Mouse (Mus musculus) stomach, embryonic 14.5 days (tissue): ENCODE measurements around the gene Scgb3a1. TPM values are rescaled to one million over a fixed set of nuclear protein-coding genes. Genes with fewer than 3 reads are reported as not detected.

ENCODE experiments used
- ATAC-seq: fragments of 200-750 bp; cut with Nextera tagmentation; 2 replicates; pipeline ENCODE4 v1.8.0; 2017; ENCODE audit warnings: low read depth, moderate TSS enrichment; ENCODE audit not compliant: insufficient number of reproducible peaks, insufficient read depth, low FRiP score
- H3K27ac ChIP-seq: fragments of 300-500 bp; sonication (generic); 2 replicates; pipeline ENCODE4 v1.5.1; 2014; ENCODE audit warnings: mild to moderate bottlenecking, low read length, moderate library complexity, mixed read lengths
- H3K27me3 ChIP-seq: fragments of 300-500 bp; sonication (generic); 2 replicates; pipeline ENCODE4 v1.6.1; 2014; ENCODE audit warnings: low read length, control low read depth, mixed read lengths; ENCODE audit not compliant: control insufficient read depth, insufficient read depth
- H3K36me3 ChIP-seq: fragments of 300-500 bp; sonication (generic); 2 replicates; pipeline ENCODE4 v1.6.1; 2014; ENCODE audit warnings: mild to moderate bottlenecking, control low read depth, low read length, moderate library complexity, mixed read lengths; ENCODE audit not compliant: control insufficient read depth, insufficient read depth
- H3K4me1 ChIP-seq: fragments of 300-500 bp; sonication (generic); 2 replicates; pipeline ENCODE4 v1.6.1; 2014; ENCODE audit warnings: low read length, control low read depth, mixed read lengths; ENCODE audit not compliant: control insufficient read depth, insufficient read depth
- H3K4me2 ChIP-seq: fragments of 300-500 bp; sonication (generic); replicated peaks from 2 replicates; pipeline ENCODE4 v1.6.1; 2014; ENCODE audit warnings: low read depth, low read length, control low read depth
- H3K4me3 ChIP-seq: fragments of 300-500 bp; sonication (generic); 2 replicates; pipeline ENCODE4 v1.5.1; 2014; ENCODE audit warnings: low read depth, low read length, control low read depth
- H3K9ac ChIP-seq: fragments of 300-500 bp; sonication (generic); replicated peaks from 2 replicates; pipeline ENCODE4 v1.6.1; 2014; ENCODE audit warnings: low read depth, mild to moderate bottlenecking, control low read depth, low read length, moderate library complexity, mixed read lengths
- H3K9me3 ChIP-seq: fragments of 300-500 bp; sonication (generic); 2 replicates; pipeline ENCODE4 v1.6.1; 2016; ENCODE audit warnings: low read depth, low read length, control low read depth; ENCODE audit not compliant: control insufficient read depth
- WGBS: fragments of 180-500 bp; shearing (Covaris S2); extraction: QIAGEN DNeasy Blood & Tissue Kit; methylation state at CpG from one replicate; pipeline ENCODE4 v1.1.7; 2014; 5-methylcytosine and 5-hydroxymethylcytosine counted together
- polyA plus RNA-seq: library from polyadenylated mRNA; unstranded; fragments of >200 nt; fragmentation: Nextera tagmentation; extraction: Ambion mirVana; gene quantifications from 2 replicates; pipeline ENCODE4 v1.2.1, GENCODE M21; 2014

Scgb3a1 gene
- polyA plus RNA-seq, 1 experiment from 2014 or later, result not detected

DNA sequence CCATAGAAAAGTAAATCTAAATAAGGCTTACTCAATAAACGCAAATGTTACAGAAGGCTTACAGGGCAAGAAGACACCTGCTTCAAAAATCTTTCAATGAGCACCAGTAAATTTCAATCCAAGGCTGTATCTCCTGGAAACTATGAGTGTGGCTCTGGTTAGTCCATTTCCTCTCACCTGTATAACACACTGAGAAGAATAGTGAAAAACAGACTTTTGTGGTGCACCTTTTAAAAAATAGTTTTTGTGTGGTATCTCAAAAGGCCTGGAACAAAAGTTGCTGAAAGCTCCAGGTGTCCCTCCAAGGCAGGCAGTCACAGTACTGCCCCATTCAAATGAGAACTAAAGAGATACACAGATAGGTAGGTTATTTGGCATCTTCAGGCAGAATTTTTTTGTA, 35.7 kb downstream of the Scgb3a1 start:
- WGBS, result 92% methylated on average over 1 of the region's 1 CpGs
- Histone ChIP-seq H3K27me3 (no peaks in the 10 kb centered on the region), H3K36me3 (peaks cover 29% of the 10 kb centered on the region)

DNA sequence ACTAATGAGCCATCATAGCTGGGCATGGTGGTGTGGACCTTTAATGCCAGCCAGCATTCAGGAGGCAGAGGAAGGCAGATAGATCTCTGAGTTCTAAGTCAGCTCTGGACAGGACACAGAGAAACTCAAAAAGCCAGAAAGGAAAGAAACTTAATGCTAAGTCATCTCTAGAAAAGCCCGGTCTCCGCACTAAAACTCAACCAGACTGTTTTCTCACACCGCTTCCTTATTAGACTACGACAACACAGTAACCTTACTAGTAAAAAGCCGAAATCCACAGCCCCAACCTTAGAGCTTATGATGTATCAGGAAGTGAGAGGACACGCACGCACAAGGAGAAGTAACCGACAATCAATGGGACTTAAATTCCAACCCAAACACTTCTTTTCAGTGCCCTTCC, 38.6 kb downstream of the Scgb3a1 start:
- 95% methylated on average over 8 of the region's 8 CpGs for WGBS
- H3K27me3 ChIP-seq, result no peaks in the 10 kb centered on the region
- H3K4me1 ChIP-seq, result 0 out of 2 replicates have a peak, but pooled peaks cover 3% of the 10 kb centered on the region
- H3K36me3 ChIP-seq, result peaks cover 31% of the 10 kb centered on the region
- no peak overlapping the region for H3K4me3 ChIP-seq
- no peak for ATAC-seq
- H3K4me2 ChIP-seq, result no peak overlapping the region
- no peak overlapping the region for H3K9ac ChIP-seq
- H3K27ac ChIP-seq, result no peak overlapping the region
- no peaks in the 10 kb centered on the region for H3K9me3 ChIP-seq

More for the DNA sequence above, 35.7 kb downstream of the Scgb3a1 start:
- H3K4me3 ChIP-seq, result no peak overlapping the region
- H3K27ac ChIP-seq, result no peak overlapping the region
- H3K4me2 ChIP-seq, result no peak overlapping the region
- H3K4me1 ChIP-seq, result no peaks in the 10 kb centered on the region
- ATAC-seq, result no peak
- H3K9me3 ChIP-seq, result no peaks in the 10 kb centered on the region
- H3K9ac ChIP-seq, result no peak overlapping the region

DNA sequence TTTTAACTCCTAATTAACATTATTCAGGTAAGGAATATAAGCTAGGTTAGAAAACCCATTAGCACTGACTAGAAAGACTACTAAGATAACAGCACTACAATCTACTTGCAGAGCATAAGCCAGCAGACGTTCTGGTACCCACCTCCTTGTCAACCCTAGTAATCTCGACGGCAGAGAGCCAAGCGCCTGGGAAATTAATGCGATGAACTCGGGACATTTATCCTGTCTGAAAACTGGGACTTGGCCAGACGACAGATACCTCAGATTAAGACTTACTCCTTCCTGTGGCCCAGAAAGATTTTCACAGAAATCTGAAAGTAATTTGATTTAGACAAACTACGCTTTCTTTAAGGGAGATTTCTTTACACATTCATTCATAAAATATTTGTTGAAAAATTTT, 41.4 kb downstream of the Scgb3a1 start:
- no peak overlapping the region for H3K4me2 ChIP-seq
- H3K36me3 ChIP-seq, result peaks cover 20% of the 10 kb centered on the region
- 72% methylated on average over 8 of the region's 8 CpGs for WGBS
- ATAC-seq, result no peak
- H3K27ac ChIP-seq, result no peak overlapping the region
- H3K4me1 ChIP-seq, result 0 out of 2 replicates have a peak, but pooled peaks cover 11% of the 10 kb centered on the region
- no peak overlapping the region for H3K4me3 ChIP-seq
- no peaks in the 10 kb centered on the region for H3K27me3 ChIP-seq
- H3K9me3 ChIP-seq, result no peaks in the 10 kb centered on the region
- no peak overlapping the region for H3K9ac ChIP-seq

DNA sequence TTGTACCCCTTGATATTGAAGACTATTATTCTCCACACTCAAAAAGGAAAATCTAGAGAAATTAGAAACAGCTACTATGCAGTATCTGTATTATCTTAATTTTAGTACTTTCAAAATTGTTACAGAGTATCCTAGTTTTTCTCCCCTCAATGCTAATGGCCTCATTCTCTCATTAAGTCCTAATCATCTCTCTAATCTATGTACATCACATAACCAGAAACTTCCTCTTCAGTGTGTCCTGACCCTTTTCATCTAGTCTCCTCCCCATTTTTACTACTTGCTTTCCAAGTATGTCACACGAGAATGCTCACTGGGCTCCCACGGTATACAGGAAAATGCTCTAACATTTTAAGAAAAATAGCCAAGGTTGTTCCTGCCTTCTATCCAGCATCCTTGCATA, 44.4 kb downstream of the Scgb3a1 start:
- H3K36me3 ChIP-seq, result peaks cover 5% of the 10 kb centered on the region; the same call in 1 of the 2 replicates
- H3K27me3 ChIP-seq, result no peaks in the 10 kb centered on the region
- H3K9me3 ChIP-seq, result no peaks in the 10 kb centered on the region
- H3K4me3 ChIP-seq, result no peak overlapping the region
- peaks cover 26% of the 10 kb centered on the region; the same call in 1 of the 2 replicates for H3K4me1 ChIP-seq
- WGBS, result 81% methylated on average over 2 of the region's 2 CpGs
- no peak for ATAC-seq
- no peak overlapping the region for H3K27ac ChIP-seq
- H3K9ac ChIP-seq, result no peak overlapping the region
- no peak overlapping the region for H3K4me2 ChIP-seq

DNA sequence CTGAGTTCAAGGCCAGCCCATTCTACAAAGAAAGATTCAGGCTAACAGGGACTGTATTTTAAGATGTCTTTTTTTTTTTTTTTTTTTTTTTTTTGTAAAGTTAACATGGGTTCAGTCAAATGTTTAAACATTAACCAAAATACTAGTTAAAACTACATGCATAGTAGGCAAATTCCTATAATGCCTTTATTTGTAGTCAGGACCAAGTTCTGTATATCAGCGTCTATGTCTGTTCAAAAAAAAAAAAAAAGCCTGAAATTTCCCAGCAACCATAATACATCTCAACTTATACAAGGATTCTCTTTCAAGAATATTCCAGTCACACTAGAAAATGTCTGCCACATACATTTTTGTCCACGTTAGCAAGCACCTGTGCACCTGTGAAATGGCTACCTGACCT, 47.3 kb downstream of the Scgb3a1 start:
- Histone ChIP-seq H3K9ac (no peak overlapping the region), H3K36me3 (no peaks in the 10 kb centered on the region), H3K4me2 (peak overlapping the region; percentile 65), H3K9me3 (no peaks in the 10 kb centered on the region), H3K4me1 (peaks cover 25% of the 10 kb centered on the region; the same call in 1 of the 2 replicates), H3K27me3 (no peaks in the 10 kb centered on the region), H3K27ac (no peak overlapping the region), H3K4me3 (peak overlapping the region; percentile 96; the same call in 1 of the 2 replicates)
- WGBS, result 47% methylated on average over 2 of the region's 2 CpGs
- ATAC-seq, result no peak

DNA sequence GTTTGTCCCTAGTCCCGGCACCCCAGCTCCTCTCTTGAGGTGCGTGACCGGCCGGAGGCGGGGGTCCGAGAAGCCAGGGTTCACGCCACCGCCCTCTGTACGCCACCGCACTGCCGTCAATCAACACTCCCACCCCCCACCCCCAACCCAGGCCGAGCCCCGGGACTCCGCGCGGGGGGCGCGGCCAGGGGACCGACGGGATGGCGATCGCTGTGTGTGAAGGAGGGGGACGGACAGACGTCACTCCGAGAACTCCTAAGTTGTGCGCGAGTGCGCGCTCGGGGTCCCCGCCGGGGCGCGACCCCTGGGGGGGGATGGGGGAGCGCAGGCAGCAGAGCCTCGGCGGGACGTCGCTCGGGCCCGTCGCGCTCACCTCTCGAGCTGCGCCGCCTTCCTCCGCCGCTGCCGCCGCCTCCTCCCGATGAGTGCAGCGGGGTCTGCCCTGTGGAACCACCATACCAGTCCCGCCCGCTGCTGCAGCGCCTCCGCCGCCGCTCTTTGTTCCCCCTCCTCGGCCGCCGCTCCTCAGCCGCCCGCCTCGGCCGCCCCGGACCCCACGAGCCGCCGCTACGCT, 48.7 kb downstream of the Scgb3a1 start:
- Histone ChIP-seq H3K9ac (peak overlapping the region; percentile 99), H3K4me1 (peaks cover 25% of the 10 kb centered on the region; the same call in 1 of the 2 replicates), H3K9me3 (no peaks in the 10 kb centered on the region), H3K36me3 (no peaks in the 10 kb centered on the region), H3K27me3 (no peaks in the 10 kb centered on the region), H3K27ac (peak overlapping the region; percentile 93), H3K4me3 (peak overlapping the region; percentile 96), H3K4me2 (peak overlapping the region; percentile 65)
- ATAC-seq, result peak; percentile 53
- under 1% methylated on average over 59 of the region's 70 CpGs for WGBS

DNA sequence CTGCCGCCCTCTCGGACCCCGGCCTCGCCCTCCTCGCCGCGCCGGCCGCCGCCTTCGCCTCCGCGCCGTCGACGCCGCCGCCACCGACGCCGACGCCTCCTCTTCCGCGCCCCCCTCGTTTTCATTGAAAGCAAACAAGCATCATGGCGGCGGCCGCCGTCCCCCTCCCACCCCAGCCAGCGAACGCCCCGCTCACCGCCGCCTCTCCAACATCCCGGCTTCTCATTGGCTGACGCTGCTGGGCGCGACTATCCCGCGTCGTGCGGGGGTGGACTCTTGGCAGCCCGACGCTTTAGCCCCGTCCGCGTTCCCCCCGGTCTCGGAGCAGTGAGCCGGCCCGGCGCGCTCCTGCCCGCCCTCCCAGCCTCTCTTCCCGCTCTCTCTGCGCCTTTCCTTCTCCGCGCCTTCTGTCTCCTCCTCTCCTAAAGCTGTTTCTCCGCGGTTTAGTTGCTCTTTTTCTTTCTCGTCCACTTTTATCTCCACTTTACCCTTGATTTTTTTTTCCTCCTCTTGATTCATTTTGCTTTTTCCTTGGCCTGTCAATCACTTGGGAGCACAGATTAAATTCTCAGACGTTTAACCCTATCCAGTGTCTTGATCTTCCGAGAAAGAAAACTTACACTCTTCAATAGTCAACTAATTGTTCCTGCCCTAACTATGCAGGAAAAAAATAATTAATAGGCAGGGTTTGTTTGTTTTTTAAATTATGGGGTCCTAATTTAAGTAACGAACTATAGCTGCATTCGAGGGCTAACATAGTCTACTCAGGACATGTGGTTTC, 49.3 kb downstream of the Scgb3a1 start, which contains the start of gene Cnot6:
Gene Cnot6, minus strand, starts transcription at position 169 of the 781 bp plus-strand sequence.
- Histone ChIP-seq H3K4me2 (peak within 1 kb of the TSS; percentile 75), H3K36me3 (no peaks in the 10 kb centered on the region), H3K27ac (peak within 1 kb of the TSS; percentile 93), H3K9ac (peak within 1 kb of the TSS; percentile 99), H3K27me3 (no peaks in the 10 kb centered on the region), H3K4me3 (peak within 1 kb of the TSS; percentile 96), H3K9me3 (no peaks in the 10 kb centered on the region), H3K4me1 (peaks cover 25% of the 10 kb centered on the region; the same call in 1 of the 2 replicates)
- ATAC-seq, result peak; percentile 97
- WGBS, result under 1% methylated on average over 65 of the region's 65 CpGs

DNA sequence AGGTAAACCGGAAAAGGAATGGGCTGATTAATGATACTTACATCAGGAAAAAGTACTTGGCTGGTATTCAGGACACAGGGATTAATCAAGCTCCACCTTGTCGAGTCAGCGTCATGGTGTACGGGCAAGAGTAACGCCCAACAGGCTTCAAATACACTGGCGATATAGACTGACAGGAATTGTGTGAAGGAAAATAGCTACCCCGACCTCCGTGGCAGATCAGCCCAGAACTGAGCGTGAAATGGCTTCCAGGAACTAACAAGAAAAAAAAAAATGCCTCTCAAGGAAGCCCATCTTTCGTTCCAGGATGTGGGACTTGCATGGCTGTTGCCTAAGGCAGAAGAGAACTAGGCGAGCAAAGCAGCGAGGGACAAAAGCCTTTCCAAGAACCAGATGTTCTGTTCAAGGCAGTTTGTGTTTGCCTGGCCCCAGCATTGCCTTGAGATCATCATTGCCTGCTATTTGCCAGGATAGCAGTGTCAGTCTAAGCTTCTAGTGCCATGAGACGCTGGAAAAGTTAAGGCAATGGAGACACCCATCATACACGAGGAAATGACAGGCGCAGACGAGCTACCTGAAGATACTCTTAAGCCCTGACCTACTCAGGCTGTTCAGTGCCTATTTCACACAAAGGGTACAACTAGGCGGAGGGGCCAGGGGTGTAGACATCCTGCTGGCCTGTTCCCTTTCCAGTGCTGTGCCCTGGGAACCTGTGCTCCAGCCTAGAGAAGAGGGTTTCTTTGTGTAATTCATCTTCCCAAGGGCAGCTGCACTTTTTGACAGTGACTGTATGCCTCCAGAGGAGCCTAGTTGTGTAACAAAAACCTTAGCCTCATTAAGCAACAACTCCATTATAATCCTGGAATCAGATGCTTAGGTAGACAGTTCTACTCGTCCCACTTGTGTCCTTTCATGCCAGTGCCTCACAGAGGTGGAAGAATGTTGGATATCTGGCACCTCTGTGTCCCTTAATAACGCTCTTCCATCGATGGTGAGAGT, 50.2 kb downstream of the Scgb3a1 start:
- Histone ChIP-seq H3K27ac (peak overlapping the region; percentile 76), H3K36me3 (no peaks in the 10 kb centered on the region), H3K4me2 (peak overlapping the region; percentile 75), H3K4me3 (peak overlapping the region; percentile 96), H3K9me3 (no peaks in the 10 kb centered on the region), H3K27me3 (no peaks in the 10 kb centered on the region), H3K9ac (peak overlapping the region; percentile 34; the same call in 1 of the 2 replicates), H3K4me1 (peaks cover 25% of the 10 kb centered on the region; the same call in 1 of the 2 replicates)
- WGBS, result 29% methylated on average over 20 of the region's 20 CpGs
- ATAC-seq, result peak; percentile 12; the same call in 1 of the 2 replicates
